Mouse (Mus musculus) intestine, embryonic 16.5 days (tissue): Measurements from ENCODE around the gene Grb2. TPM values are rescaled to one million over a fixed set of nuclear protein-coding genes. Genes with fewer than 3 reads are reported as not detected.

Experiments used
- ATAC-seq: fragments of 200-750 bp; cut with Nextera tagmentation; 2 replicates; pipeline ENCODE4 v1.8.0; 2017; ENCODE audit warnings: moderate TSS enrichment, moderate library complexity
- H3K27ac ChIP-seq: fragments of 300-500 bp; sonication (generic); 2 replicates; pipeline ENCODE4 v1.5.1; 2014; ENCODE audit warnings: mild to moderate bottlenecking, low read length
- H3K27me3 ChIP-seq: fragments of 300-500 bp; sonication (generic); replicated peaks from 2 replicates; pipeline ENCODE4 v1.6.1; 2014; ENCODE audit warnings: low read length, control low read depth, mixed read lengths; ENCODE audit not compliant: control insufficient read depth, insufficient read depth
- H3K36me3 ChIP-seq: fragments of 300-500 bp; sonication (generic); 2 replicates; pipeline ENCODE4 v1.6.1; 2014; ENCODE audit warnings: low read length, control low read depth; ENCODE audit not compliant: control insufficient read depth, insufficient read depth
- H3K4me1 ChIP-seq: fragments of 300-500 bp; sonication (generic); 2 replicates; pipeline ENCODE4 v1.6.1; 2014; ENCODE audit warnings: low read length, control low read depth, mixed read lengths; ENCODE audit not compliant: control insufficient read depth, insufficient read depth
- H3K4me2 ChIP-seq: fragments of 300-500 bp; sonication (generic); 2 replicates; pipeline ENCODE4 v1.6.1; 2014; ENCODE audit warnings: low read depth, low read length, control low read depth
- H3K4me3 ChIP-seq: fragments of 300-500 bp; sonication (generic); 2 replicates; pipeline ENCODE4 v1.5.1; 2014; ENCODE audit warnings: mild to moderate bottlenecking, low read length
- H3K9ac ChIP-seq: fragments of 300-500 bp; sonication (generic); 2 replicates; pipeline ENCODE4 v1.6.1; 2014; ENCODE audit warnings: low read depth, low read length
- H3K9me3 ChIP-seq: fragments of 300-500 bp; sonication (generic); 2 replicates; pipeline ENCODE4 v1.6.1; 2016; ENCODE audit warnings: low read length, control low read depth; ENCODE audit not compliant: control insufficient read depth
- WGBS: fragments of 180-500 bp; shearing (Covaris S2); extraction: QIAGEN DNeasy Blood & Tissue Kit; methylation state at CpG from one replicate; pipeline ENCODE4 v1.1.7; 2014; 5-methylcytosine and 5-hydroxymethylcytosine counted together
- polyA plus RNA-seq: library from polyadenylated mRNA; unstranded; fragments of >200 nt; fragmentation: Nextera tagmentation; extraction: Ambion mirVana; gene quantifications from 2 replicates; pipeline ENCODE4 v1.2.1, GENCODE M21; 2015

Gene Grb2
- polyA plus RNA-seq, 1 experiment from 2014 or later, result 67.1 TPM

GRCm38 (mm10) chr11:115684877-115685276, 23.5 kb downstream of the Grb2 start:
- H3K27ac ChIP-seq, result no peak overlapping the region
- H3K36me3 ChIP-seq, result peaks cover 6% of the 10 kb centered on the region; the same call in 1 of the 2 replicates
- no peak overlapping the region for H3K4me3 ChIP-seq
- H3K27me3 ChIP-seq, result no peaks in the 10 kb centered on the region
- WGBS, result 91% methylated on average over 6 of the region's 6 CpGs
- no peak overlapping the region for H3K4me2 ChIP-seq
- no peaks in the 10 kb centered on the region for H3K9me3 ChIP-seq
- no peak overlapping the region for H3K9ac ChIP-seq
- peaks cover 2% of the 10 kb centered on the region; the same call in 1 of the 2 replicates for H3K4me1 ChIP-seq
- ATAC-seq, result no peak

GRCm38 (mm10) chr11:115683326-115683725, 25.1 kb downstream of the Grb2 start:
- H3K4me1 ChIP-seq, result peaks cover 2% of the 10 kb centered on the region; the same call in 1 of the 2 replicates
- H3K4me2 ChIP-seq, result no peak overlapping the region
- no peak overlapping the region for H3K4me3 ChIP-seq
- H3K36me3 ChIP-seq, result peaks cover 6% of the 10 kb centered on the region; the same call in 1 of the 2 replicates
- no peak for ATAC-seq
- 98% methylated on average over 5 of the region's 5 CpGs for WGBS
- H3K9me3 ChIP-seq, result no peaks in the 10 kb centered on the region
- H3K27me3 ChIP-seq, result no peaks in the 10 kb centered on the region
- no peak overlapping the region for H3K9ac ChIP-seq
- H3K27ac ChIP-seq, result no peak overlapping the region

GRCm38 (mm10) chr11:115682411-115682810, 26.0 kb downstream of the Grb2 start:
- Histone ChIP-seq H3K4me3 (no peak overlapping the region), H3K36me3 (peaks cover 6% of the 10 kb centered on the region; the same call in 1 of the 2 replicates), H3K4me1 (peaks cover 2% of the 10 kb centered on the region; the same call in 1 of the 2 replicates), H3K27me3 (no peaks in the 10 kb centered on the region), H3K9ac (no peak overlapping the region), H3K4me2 (no peak overlapping the region), H3K27ac (no peak overlapping the region), H3K9me3 (no peaks in the 10 kb centered on the region)
- no peak for ATAC-seq
- 90% methylated on average over 3 of the region's 3 CpGs for WGBS

- Histone ChIP-seq H3K9me3 (no peaks in the 10 kb centered on the region), H3K4me2 (no peak overlapping the region), H3K4me3 (no peak overlapping the region), H3K27ac (no peak overlapping the region), H3K36me3 (peaks cover 6% of the 10 kb centered on the region; the same call in 1 of the 2 replicates), H3K4me1 (no peaks in the 10 kb centered on the region), H3K27me3 (no peaks in the 10 kb centered on the region), H3K9ac (no peak overlapping the region)
- ATAC-seq, result peak; percentile 53; the same call in 1 of the 2 replicates
- 89% methylated on average over 9 of the region's 9 CpGs for WGBS
Measured at GRCm38 (mm10) chr11:115679554-115680238, 28.7 kb downstream of the Grb2 start.

- no peaks in the 10 kb centered on the region for H3K9me3 ChIP-seq
- no peak overlapping the region for H3K27ac ChIP-seq
- H3K4me2 ChIP-seq, result no peak overlapping the region
- peaks cover 6% of the 10 kb centered on the region; the same call in 1 of the 2 replicates for H3K36me3 ChIP-seq
- no peak overlapping the region for H3K9ac ChIP-seq
- ATAC-seq, result no peak
- no peaks in the 10 kb centered on the region; the same call in 1 of the 2 replicates for H3K4me1 ChIP-seq
- H3K27me3 ChIP-seq, result no peaks in the 10 kb centered on the region
- H3K4me3 ChIP-seq, result no peak overlapping the region
- WGBS, result 91% methylated on average over 6 of the region's 6 CpGs
Measured at GRCm38 (mm10) chr11:115678861-115679260, 29.5 kb downstream of the Grb2 start.

- no peak for ATAC-seq
- no peak overlapping the region for H3K4me3 ChIP-seq
- H3K4me2 ChIP-seq, result no peak overlapping the region
- H3K4me1 ChIP-seq, result no peaks in the 10 kb centered on the region; the same call in 1 of the 2 replicates
- no peaks in the 10 kb centered on the region for H3K36me3 ChIP-seq
- WGBS, result 83% methylated on average over 3 of the region's 3 CpGs
- no peak overlapping the region for H3K27ac ChIP-seq
- H3K9ac ChIP-seq, result no peak overlapping the region
- H3K9me3 ChIP-seq, result no peaks in the 10 kb centered on the region
- no peaks in the 10 kb centered on the region for H3K27me3 ChIP-seq
Measured at GRCm38 (mm10) chr11:115677511-115677910, 30.9 kb downstream of the Grb2 start.

GRCm38 (mm10) chr11:115676738-115677137, 31.7 kb downstream of the Grb2 start:
- 87% methylated on average over 8 of the region's 8 CpGs for WGBS
- no peak overlapping the region for H3K4me3 ChIP-seq
- ATAC-seq, result no peak

GRCm38 (mm10) chr11:115674235-115674865, 34.0 kb downstream of the Grb2 start:
- Histone ChIP-seq H3K27me3 (no peaks in the 10 kb centered on the region), H3K4me2 (no peak overlapping the region), H3K27ac (no peak overlapping the region), H3K36me3 (no peaks in the 10 kb centered on the region), H3K9ac (no peak overlapping the region), H3K4me1 (peaks cover 15% of the 10 kb centered on the region), H3K4me3 (no peak overlapping the region), H3K9me3 (no peaks in the 10 kb centered on the region)
- WGBS, result 83% methylated on average over 9 of the region's 9 CpGs
- no peak for ATAC-seq

More at GRCm38 (mm10) chr11:115676738-115677137, 31.7 kb downstream of the Grb2 start:
- H3K4me1 ChIP-seq, result no peaks in the 10 kb centered on the region; the same call in 1 of the 2 replicates
- H3K9me3 ChIP-seq, result no peaks in the 10 kb centered on the region
- H3K27ac ChIP-seq, result no peak overlapping the region
- H3K4me2 ChIP-seq, result no peak overlapping the region
- H3K27me3 ChIP-seq, result no peaks in the 10 kb centered on the region
- no peaks in the 10 kb centered on the region for H3K36me3 ChIP-seq
- no peak overlapping the region for H3K9ac ChIP-seq

GRCm38 (mm10) chr11:115673471-115674234, 34.7 kb downstream of the Grb2 start:
- Histone ChIP-seq H3K4me3 (no peak overlapping the region), H3K9me3 (no peaks in the 10 kb centered on the region), H3K9ac (no peak overlapping the region), H3K27ac (no peak overlapping the region), H3K27me3 (no peaks in the 10 kb centered on the region), H3K4me2 (no peak overlapping the region), H3K36me3 (no peaks in the 10 kb centered on the region), H3K4me1 (peaks cover 15% of the 10 kb centered on the region)
- 79% methylated on average over 9 of the region's 9 CpGs for WGBS
- ATAC-seq, result no peak
